Mouse (Mus musculus) urinary bladder, postnatal 10 days (tissue): Measurements from ENCODE around the gene Klk13.

Source experiments
- DNase-seq: peaks from one replicate; pipeline ENCODE4 v3.0.0; 2022; ENCODE audit warnings: low spot score

The Klk13 gene

DNA sequence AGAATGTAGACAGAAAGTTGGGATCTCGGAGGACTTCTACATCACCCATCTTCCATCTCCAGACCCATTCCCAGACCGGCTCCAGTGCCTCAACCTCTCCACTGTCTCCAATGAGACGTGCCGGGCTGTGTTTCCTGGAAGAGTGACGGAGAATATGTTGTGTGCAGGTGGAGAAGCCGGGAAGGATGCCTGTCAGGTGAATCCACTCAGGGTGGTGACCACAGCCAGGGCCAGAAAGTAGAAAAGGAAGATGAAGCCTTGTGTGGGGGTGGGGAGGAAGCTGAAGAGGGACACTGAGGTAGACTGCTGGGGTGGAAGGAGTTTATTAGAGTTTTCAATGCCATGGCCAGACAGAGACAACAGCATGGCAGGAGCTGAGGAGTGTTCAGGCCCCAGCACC is 59.5 kb downstream of the Klk13 start:
- no peak for DNase-seq

DNA sequence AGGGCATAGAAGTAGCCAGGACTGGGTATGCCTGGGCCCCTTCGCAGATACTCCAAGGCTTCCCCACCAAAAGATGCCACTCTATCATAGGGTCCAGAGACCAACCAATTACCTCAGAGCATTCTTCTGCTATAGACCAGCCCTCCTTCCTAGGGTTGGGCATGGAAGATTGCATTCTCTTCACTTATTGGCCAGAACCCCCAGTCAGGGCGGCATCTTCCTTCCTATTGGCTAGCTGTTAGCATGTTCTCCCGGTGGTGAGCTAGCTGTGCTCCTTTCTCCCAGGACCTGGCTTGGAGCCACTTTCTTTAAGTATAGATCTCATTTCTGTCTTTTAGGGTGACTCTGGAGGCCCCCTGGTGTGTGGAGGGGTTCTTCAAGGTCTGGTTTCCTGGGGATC is 60.5 kb downstream of the Klk13 start:
- no peak for DNase-seq

DNA sequence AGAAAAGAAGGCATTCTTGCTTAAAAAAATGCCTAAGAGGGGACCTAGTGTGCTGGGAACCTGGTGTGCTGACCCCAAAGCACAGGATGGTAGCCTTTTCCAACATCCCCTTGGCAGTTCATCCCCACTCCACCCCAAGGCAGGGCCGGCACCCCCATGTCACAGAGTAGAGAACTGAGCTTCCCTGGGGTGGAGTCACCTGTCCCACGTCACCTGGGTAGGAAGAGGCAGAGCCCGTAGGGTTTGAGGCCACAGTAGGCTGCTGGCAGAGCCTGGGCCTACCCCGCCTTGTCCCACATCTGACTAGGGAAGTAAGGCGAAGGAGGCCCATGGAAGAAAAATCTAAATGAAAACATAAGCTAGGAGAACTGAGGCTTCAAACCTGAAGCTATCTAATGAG is 62.0 kb downstream of the Klk13 start, which contains the start of gene Klk11:
TSS of gene Klk11 (plus strand) at position 241 of the 400 bp plus-strand sequence.
- no peak for DNase-seq

DNA sequence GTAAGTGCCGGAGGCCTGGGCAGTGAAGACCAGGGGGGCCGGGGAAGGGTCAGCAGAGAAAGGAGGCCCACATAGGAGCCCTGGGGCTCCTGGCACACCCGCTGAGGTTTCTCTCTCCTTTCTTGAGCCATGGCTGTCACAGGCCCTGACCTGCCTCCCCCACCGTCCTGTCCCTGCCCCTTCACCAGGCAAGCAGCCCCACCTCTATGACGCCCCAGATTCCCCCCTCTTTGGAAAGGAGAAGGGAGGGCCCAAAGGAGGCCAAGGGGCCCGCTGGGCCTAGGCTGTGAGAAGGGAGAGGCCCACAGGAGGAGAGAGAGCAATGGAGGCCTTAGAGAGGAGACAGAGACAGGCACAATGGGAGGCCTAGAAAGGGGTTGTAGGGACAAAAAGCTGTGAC is 62.4 kb downstream of the Klk13 start:
- DNase-seq, result no peak

DNA sequence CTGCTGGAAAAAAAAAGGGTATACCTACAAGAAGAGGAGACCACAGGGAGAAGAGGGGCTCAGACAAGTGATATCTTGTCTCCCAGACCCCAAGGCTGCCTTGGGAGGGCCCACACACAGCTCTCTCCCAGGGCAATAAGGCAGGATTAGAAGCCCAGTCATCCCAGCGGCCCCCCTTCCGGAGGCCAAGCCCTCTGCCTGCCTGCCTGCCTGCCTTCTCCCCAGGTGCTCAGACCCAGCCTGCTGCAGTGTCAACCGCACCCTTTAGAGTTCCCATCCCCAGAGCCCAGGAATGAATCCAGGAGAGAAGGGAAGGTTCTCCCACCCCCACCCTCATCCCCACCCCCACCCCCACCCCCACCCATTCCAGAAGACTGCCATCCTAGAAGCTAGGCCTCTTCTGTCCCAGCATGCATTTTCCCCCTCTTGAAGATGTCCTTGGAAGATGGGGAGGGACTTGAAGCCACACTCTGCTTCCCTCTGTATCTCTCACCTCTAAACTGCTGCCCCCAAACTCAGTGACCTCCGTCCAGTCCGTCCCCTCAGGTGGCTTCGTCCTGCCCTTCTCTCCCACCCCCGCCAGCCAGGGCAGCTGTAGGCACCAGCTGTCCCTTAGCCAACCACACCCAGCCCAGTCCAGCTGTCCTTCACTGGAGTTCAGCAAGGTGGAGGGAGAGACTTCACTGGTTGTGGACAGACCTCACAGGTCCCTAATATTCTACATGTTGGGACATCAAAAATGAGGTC is 63.1 kb downstream of the Klk13 start:
- DNase-seq, result no peak

DNA sequence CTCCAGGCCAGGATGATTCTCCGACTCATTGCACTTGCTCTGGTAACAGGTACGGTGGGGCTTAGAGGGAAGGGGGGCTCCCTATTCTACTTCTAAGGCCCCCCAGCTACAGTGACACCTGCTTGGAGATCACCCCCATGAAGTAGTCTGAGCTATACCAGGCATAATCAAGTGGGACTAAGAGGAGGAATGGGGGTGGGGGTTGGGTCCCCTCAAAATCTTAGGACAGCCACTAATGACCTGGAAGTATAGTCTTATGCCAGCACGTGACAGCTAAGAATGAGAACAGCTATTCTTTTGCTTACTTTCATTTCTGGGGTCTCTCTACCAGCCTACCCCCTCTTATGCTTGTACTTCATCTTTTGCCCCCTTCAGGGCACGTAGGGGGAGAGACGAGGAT is 64.1 kb downstream of the Klk13 start:
- no peak for DNase-seq
